Mouse (Mus musculus) embryonic facial prominence, embryonic 14.5 days (tissue): ENCODE data around the gene Agrn. TPM values are rescaled to one million over a fixed set of nuclear protein-coding genes. Genes with fewer than 3 reads are reported as not detected.

Source experiments
- ATAC-seq: fragments of 200-750 bp; cut with Nextera tagmentation; 2 replicates; pipeline ENCODE4 v1.8.0; 2017; ENCODE audit warnings: low read depth, moderate number of reproducible peaks, moderate TSS enrichment
- DNase-seq: peaks from one replicate; pipeline ENCODE4 v3.0.0-alpha.2; 2015; ENCODE audit warnings: low spot score
- H3K27ac ChIP-seq: fragments of 300-500 bp; sonication (generic); replicated peaks from 2 replicates; pipeline ENCODE4 v1.5.1; 2014; ENCODE audit warnings: low read depth, mild to moderate bottlenecking, low read length, moderate library complexity
- H3K27me3 ChIP-seq: fragments of 300-500 bp; sonication (generic); replicated peaks from 2 replicates; pipeline ENCODE4 v1.6.1; 2014; ENCODE audit warnings: low read length; ENCODE audit not compliant: control insufficient read depth, insufficient read depth
- H3K36me3 ChIP-seq: fragments of 300-500 bp; sonication (generic); 2 replicates; pipeline ENCODE4 v1.6.1; 2014; ENCODE audit warnings: low read length, mixed read lengths; ENCODE audit not compliant: control insufficient read depth, insufficient read depth
- H3K4me1 ChIP-seq: fragments of 300-500 bp; sonication (generic); 2 replicates; pipeline ENCODE4 v1.6.1; 2014; ENCODE audit warnings: antibody characterized with exemption, low read length; ENCODE audit not compliant: control insufficient read depth, insufficient read depth
- H3K4me2 ChIP-seq: fragments of 300-500 bp; sonication (generic); 2 replicates; pipeline ENCODE4 v1.6.1; 2014; ENCODE audit warnings: low read depth, mild to moderate bottlenecking, low read length, moderate library complexity, mixed read lengths
- H3K4me3 ChIP-seq: fragments of 300-500 bp; sonication (generic); 2 replicates; pipeline ENCODE4 v1.5.1; 2014; ENCODE audit warnings: low read depth, mild to moderate bottlenecking, low read length
- H3K9ac ChIP-seq: fragments of 300-500 bp; sonication (generic); 2 replicates; pipeline ENCODE4 v1.6.1; 2014; ENCODE audit warnings: low read depth, mild to moderate bottlenecking, low read length, moderate library complexity, mixed read lengths
- H3K9me3 ChIP-seq: fragments of 300-500 bp; sonication (generic); 2 replicates; pipeline ENCODE4 v1.6.1; 2016; ENCODE audit warnings: low read length; ENCODE audit not compliant: control insufficient read depth
- WGBS: fragments of 180-500 bp; shearing (Covaris S2); extraction: QIAGEN DNeasy Blood & Tissue Kit; methylation state at CpG from one replicate; pipeline ENCODE4 v1.1.7; 2014; 5-methylcytosine and 5-hydroxymethylcytosine counted together
- polyA plus RNA-seq: library from polyadenylated mRNA; unstranded; fragments of >200 nt; fragmentation: Nextera tagmentation; extraction: Ambion mirVana; gene quantifications from 2 replicates; pipeline ENCODE4 v1.2.1, GENCODE M21; 2014

Agrn gene
- polyA plus RNA-seq, 1 experiment from 2014 or later = 68.4 TPM

GRCm38 (mm10) chr4:156195927-156196870 is 1.1 kb downstream of the Agrn start:
- Histone ChIP-seq H3K27ac (peak overlapping the region; percentile 70), H3K4me2 (peak overlapping the region; percentile 98), H3K9ac (peak overlapping the region; percentile 85), H3K27me3 (no peaks in the 10 kb centered on the region), H3K4me3 (peak overlapping the region; percentile 87), H3K4me1 (peaks cover 25% of the 10 kb centered on the region), H3K9me3 (no peaks in the 10 kb centered on the region), H3K36me3 (peaks cover 28% of the 10 kb centered on the region)
- WGBS = 4% methylated on average over 35 of the region's 35 CpGs
- DNase-seq (peak; percentile 86), ATAC-seq (no peak)

- no peaks in the 10 kb centered on the region for H3K9me3 ChIP-seq
- WGBS = 52% methylated on average over 6 of the region's 6 CpGs
- no peak for DNase-seq
- 0 out of 2 replicates have a peak overlapping the region, but pooled peaks have one; percentile 98 for H3K4me2 ChIP-seq
- no peak overlapping the region for H3K4me3 ChIP-seq
- no peak overlapping the region for H3K27ac ChIP-seq
- no peak overlapping the region for H3K9ac ChIP-seq
- no peaks in the 10 kb centered on the region for H3K27me3 ChIP-seq
- peaks cover 42% of the 10 kb centered on the region for H3K36me3 ChIP-seq
- peaks cover 30% of the 10 kb centered on the region for H3K4me1 ChIP-seq
- ATAC-seq = no peak
Observed at GRCm38 (mm10) chr4:156194346-156194745, 2.9 kb downstream of the Agrn start.

- no peak overlapping the region for H3K4me3 ChIP-seq
- H3K9ac ChIP-seq = no peak overlapping the region
- H3K27me3 ChIP-seq = no peaks in the 10 kb centered on the region
- peak overlapping the region; percentile 98; the same call in 1 of the 2 replicates for H3K4me2 ChIP-seq
- peaks cover 34% of the 10 kb centered on the region for H3K4me1 ChIP-seq
- no peaks in the 10 kb centered on the region for H3K9me3 ChIP-seq
- H3K27ac ChIP-seq = no peak overlapping the region; the same call in 1 of the 2 replicates
- no peak for ATAC-seq
- H3K36me3 ChIP-seq = peaks cover 42% of the 10 kb centered on the region
- no peak for DNase-seq
- 47% methylated on average over 5 of the region's 5 CpGs for WGBS
Observed at GRCm38 (mm10) chr4:156193906-156194305, 3.4 kb downstream of the Agrn start.

GRCm38 (mm10) chr4:156193200-156193590 is 4.1 kb downstream of the Agrn start:
- Histone ChIP-seq H3K27ac (peak overlapping the region; percentile 72), H3K4me1 (peaks cover 41% of the 10 kb centered on the region), H3K36me3 (peaks cover 42% of the 10 kb centered on the region), H3K27me3 (no peaks in the 10 kb centered on the region), H3K4me3 (no peak overlapping the region), H3K9ac (no peak overlapping the region), H3K9me3 (no peaks in the 10 kb centered on the region), H3K4me2 (peak overlapping the region; percentile 21; the same call in 1 of the 2 replicates)
- 17% methylated on average over 2 of the region's 2 CpGs for WGBS
- ATAC-seq (no peak), DNase-seq (peak; percentile 29)

GRCm38 (mm10) chr4:156192421-156193199 is 4.7 kb downstream of the Agrn start:
- ATAC-seq (peak; percentile 17; the same call in 1 of the 2 replicates), DNase-seq (peak; percentile 63)
- no peak overlapping the region for H3K4me3 ChIP-seq
- no peaks in the 10 kb centered on the region for H3K9me3 ChIP-seq
- H3K27me3 ChIP-seq = no peaks in the 10 kb centered on the region
- H3K27ac ChIP-seq = peak overlapping the region; percentile 72
- H3K36me3 ChIP-seq = peaks cover 42% of the 10 kb centered on the region
- WGBS = 33% methylated on average over 8 of the region's 8 CpGs
- peaks cover 43% of the 10 kb centered on the region for H3K4me1 ChIP-seq
- peak overlapping the region; percentile 13; the same call in 1 of the 2 replicates for H3K4me2 ChIP-seq
- no peak overlapping the region for H3K9ac ChIP-seq

GRCm38 (mm10) chr4:156188811-156189323 is 8.4 kb downstream of the Agrn start:
- H3K36me3 ChIP-seq = peaks cover 45% of the 10 kb centered on the region
- no peaks in the 10 kb centered on the region for H3K9me3 ChIP-seq
- 0 out of 2 replicates have a peak overlapping the region, but pooled peaks have one; percentile 2 for H3K4me2 ChIP-seq
- H3K27ac ChIP-seq = peak overlapping the region; percentile 75
- peaks cover 46% of the 10 kb centered on the region for H3K4me1 ChIP-seq
- WGBS = 23% methylated on average over 6 of the region's 6 CpGs
- H3K4me3 ChIP-seq = no peak overlapping the region
- H3K27me3 ChIP-seq = no peaks in the 10 kb centered on the region
- DNase-seq = peak; percentile 66
- H3K9ac ChIP-seq = peak overlapping the region; percentile 27; the same call in 1 of the 2 replicates
- peak; percentile 31 for ATAC-seq

GRCm38 (mm10) chr4:156188162-156188810 is 9.0 kb downstream of the Agrn start:
- Histone ChIP-seq H3K36me3 (peaks cover 49% of the 10 kb centered on the region), H3K9ac (0 out of 2 replicates have a peak overlapping the region, but pooled peaks have one; percentile 27), H3K9me3 (no peaks in the 10 kb centered on the region), H3K4me1 (peaks cover 40% of the 10 kb centered on the region), H3K27me3 (no peaks in the 10 kb centered on the region), H3K27ac (peak overlapping the region; percentile 75; the same call in 1 of the 2 replicates), H3K4me3 (no peak overlapping the region), H3K4me2 (0 out of 2 replicates have a peak overlapping the region, but pooled peaks have one; percentile 2)
- DNase-seq = no peak
- ATAC-seq = no peak
- 49% methylated on average over 5 of the region's 5 CpGs for WGBS
